Mouse (Mus musculus) MEL (cell line): ENCODE data around the gene Tecta.

Experiments used
- CHD2 ChIP-seq: IDR thresholded peaks from 2 replicates; pipeline ENCODE4 v1.6.1; 2011; ENCODE audit warnings: low read length, improper control_type of control experiment
- CTCF ChIP-seq, 3 experiments: IDR thresholded peaks in 2 of 3; conservative IDR thresholded peaks in 1 of 3; 2 replicates each; pipeline ENCODE4 v1.5.1; 2011 to 2012; ENCODE audit warnings: low read length in 3 of 3, low read depth in 2 of 3, mild to moderate bottlenecking in 2 of 3, improper control_type of control experiment in 1 of 3, inconsistent platforms in 1 of 3, mixed read lengths in 1 of 3, moderate library complexity in 1 of 3; ENCODE audit not compliant: control insufficient read depth in 1 of 3, insufficient read depth in 1 of 3, poor library complexity in 1 of 3, severe bottlenecking in 1 of 3
- MAFK ChIP-seq: IDR thresholded peaks from 2 replicates; pipeline ENCODE4 v1.6.1; 2011; ENCODE audit warnings: low read depth, mild to moderate bottlenecking, low read length, improper control_type of control experiment, borderline replicate concordance
- POLR2A ChIP-seq, 2 experiments: IDR thresholded peaks; 2 replicates each; pipeline ENCODE4 v1.6.1; 2011 to 2012; ENCODE audit warnings: low read length in 2 of 2, mild to moderate bottlenecking in 2 of 2, control low read depth in 1 of 2, improper control_type of control experiment in 1 of 2, low read depth in 1 of 2, moderate library complexity in 1 of 2; ENCODE audit not compliant: control insufficient read depth in 1 of 2, insufficient read depth in 1 of 2, poor library complexity in 1 of 2
- TCF12 ChIP-seq: IDR thresholded peaks from 2 replicates; pipeline ENCODE4 v1.6.1; 2014; ENCODE audit warnings: low read depth, mild to moderate bottlenecking, inconsistent platforms, low read length, improper control_type of control experiment, moderate library complexity
- ZMIZ1 ChIP-seq: IDR thresholded peaks from 2 replicates; pipeline ENCODE4 v1.6.1; 2012; ENCODE audit warnings: low read depth, mild to moderate bottlenecking, inconsistent platforms, low read length, improper control_type of control experiment, moderate library complexity

DNA sequence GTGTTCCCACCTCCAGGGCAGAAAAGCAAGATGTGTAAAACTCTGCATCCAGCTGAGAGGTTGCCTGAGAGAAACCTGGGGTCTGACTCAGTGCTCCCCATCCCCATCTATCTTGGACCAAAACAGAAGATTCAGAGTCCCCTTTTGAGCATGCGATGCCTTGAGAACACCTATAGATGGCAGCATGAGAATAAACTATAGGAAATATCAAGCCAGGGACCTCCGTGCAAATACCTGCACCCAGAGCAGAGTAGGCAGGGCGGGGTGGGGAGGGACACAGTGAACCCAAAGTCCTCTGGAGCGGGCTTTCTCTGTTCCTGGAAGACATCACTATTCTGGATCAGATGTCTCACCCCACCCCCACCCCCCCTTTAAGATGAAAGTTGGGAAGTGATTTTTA is 11.2 kb downstream of the Tecta start:
- peak in 2 of 3 experiments; percentile 21 to 58; a peak in 3 of 6 replicates for TF ChIP-seq CTCF (IDR thresholded peaks at IDR 0.05 in 2 of 3, conservative IDR thresholded peaks at IDR 0.05 in 1 of 3; ENCODE audit: control insufficient read depth in 1 of 3, insufficient read depth in 1 of 3, low read depth in 2 of 3, low read length in 3 of 3, poor library complexity in 1 of 3, severe bottlenecking in 1 of 3)
- TF ChIP-seq MAFK = no peak
- TF ChIP-seq POLR2A (IDR thresholded peaks at IDR 0.05; ENCODE audit: control insufficient read depth in 1 of 2, insufficient read depth in 1 of 2, low read depth in 1 of 2, low read length in 2 of 2, poor library complexity in 1 of 2) = no peak
- no peak for TF ChIP-seq CHD2
- no peak for TF ChIP-seq TCF12
- no peak for TF ChIP-seq ZMIZ1
